In the genomic region with DNA sequence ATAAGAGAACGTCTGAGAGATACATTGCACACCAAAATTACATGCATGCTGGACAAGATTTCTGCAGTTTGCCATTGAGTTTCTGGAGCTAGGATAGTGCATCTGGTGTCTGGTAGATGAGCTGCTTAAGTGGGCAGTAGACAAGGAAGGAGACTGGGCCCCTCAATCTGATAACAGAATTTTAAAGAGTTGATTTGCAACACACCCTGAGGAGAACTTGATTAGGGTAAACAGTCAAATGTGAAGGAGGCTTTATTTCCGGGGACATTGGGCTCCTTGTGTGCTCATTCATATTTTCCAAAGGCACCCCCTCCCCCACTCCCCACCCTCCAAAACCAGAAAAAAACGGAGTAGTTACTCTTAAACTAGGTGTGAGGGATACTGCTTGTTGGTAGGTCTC, we compare ENCODE assay signal across 8 mouse cellular contexts. TPM values are rescaled to one million over a fixed set of nuclear protein-coding genes. Genes with fewer than 3 reads are reported as not detected.
DNase-seq lines count a peak whose midpoint lies in the region; ATAC-seq lines count a peak whose summit lies in the region.

No protein-coding gene starts in this region.

- no peak for DNase-seq in ovary, postnatal 36 days (ENCODE audit: low spot score)
- DNase-seq in cerebellum, postnatal 4 days (ENCODE audit: low spot score in 2 of 2) = no peak

- ATAC-seq in erythroblast, adult 5-6 weeks (replicated peaks; ENCODE audit: low FRiP score, poor library complexity, severe bottlenecking) = no peak
- ATAC-seq in megakaryocyte, adult 5-6 weeks (ENCODE audit: poor library complexity, severe bottlenecking) = no peak
- 0 out of 2 replicates have a peak, but pooled peaks have one; percentile 20 for ATAC-seq in liver, embryonic 12.5 days
- ATAC-seq in frontal cortex, adult (ENCODE audit: low TSS enrichment) = no peak

- peaks cover 42% of the 10 kb centered on the region for H3K4me1 ChIP-seq in erythroblast, embryonic 14.5 days (ENCODE audit: control insufficient read depth)
- H3K4me1 ChIP-seq in megakaryocyte, embryonic 14.5 days = peaks cover 31% of the 10 kb centered on the region
- peaks cover 51% of the 10 kb centered on the region for H3K4me1 ChIP-seq in liver, embryonic 12.5 days

- 0 out of 2 replicates have a peak overlapping the region, but pooled peaks have one; percentile 95 for H3K9ac ChIP-seq in liver, embryonic 12.5 days

- H3K27me3 ChIP-seq in erythroblast, embryonic 14.5 days (ENCODE audit: control insufficient read depth) = no peaks in the 10 kb centered on the region
- no peaks in the 10 kb centered on the region for H3K27me3 ChIP-seq in megakaryocyte, embryonic 14.5 days (replicated peaks)
- H3K27me3 ChIP-seq in liver, embryonic 12.5 days (replicated peaks) = no peaks in the 10 kb centered on the region

- H3K4me2 ChIP-seq in liver, embryonic 12.5 days = peak overlapping the region; percentile 99

- H3K36me3 ChIP-seq in erythroblast, embryonic 14.5 days (ENCODE audit: control insufficient read depth) = no peaks in the 10 kb centered on the region
- H3K36me3 ChIP-seq in megakaryocyte, embryonic 14.5 days (replicated peaks; ENCODE audit: low read length) = no peaks in the 10 kb centered on the region
- no peaks in the 10 kb centered on the region for H3K36me3 ChIP-seq in liver, embryonic 12.5 days

- 33% methylated on average over 3 of the region's 3 CpGs for WGBS in liver, embryonic 12.5 days (ENCODE audit: insufficient replicate concordance)

- H3K9me3 ChIP-seq in erythroblast, embryonic 14.5 days (ENCODE audit: control insufficient read depth, low read length) = no peaks in the 10 kb centered on the region
- no peaks in the 10 kb centered on the region for H3K9me3 ChIP-seq in megakaryocyte, embryonic 14.5 days
- no peaks in the 10 kb centered on the region for H3K9me3 ChIP-seq in liver, embryonic 12.5 days (replicated peaks)

- peak overlapping the region; percentile 94 for H3K4me3 ChIP-seq in erythroblast, embryonic 14.5 days (replicated peaks)
- H3K4me3 ChIP-seq in megakaryocyte, embryonic 14.5 days (replicated peaks) = peak overlapping the region; percentile 99
- peak overlapping the region; percentile 99 for H3K4me3 ChIP-seq in liver, embryonic 12.5 days

- H3K27ac ChIP-seq in liver, embryonic 12.5 days = peak overlapping the region; percentile 95

RNA-seq across cellular contexts. Expression of a gene that starts 2.0 kb away (rescaled TPM):
- polyA plus RNA-seq in erythroblast, embryonic 14.5 days (2012) = 0.13 and 0.19 TPM in 2 replicates
- total RNA-seq in erythroblast, adult 5-6 weeks (2015; ENCODE audit: low replicate concordance) = 7.3 and 9.4 TPM in 2 replicates
- total RNA-seq in erythroblast, adult 5-6 weeks (2017; ENCODE audit: low replicate concordance) = 7.8 and 8.9 TPM in 2 replicates
- 4.0 and 4.5 TPM in 2 replicates for polyA plus RNA-seq in megakaryocyte, embryonic 14.5 days (2012; ENCODE audit: insufficient read depth, low replicate concordance)
- 40.4 and 43.9 TPM in 2 replicates for total RNA-seq in megakaryocyte, adult 5-6 weeks (2015)
- total RNA-seq in megakaryocyte, adult 5-6 weeks (2017) = 40.7 and 48.4 TPM in 2 replicates
- polyA plus RNA-seq in liver, embryonic 12.5 days (2016; fragmentation: Nextera tagmentation; extraction: Ambion mirVana) = 7.6 TPM in 2 replicates
